ENCODE assay signal across 8 mouse cellular contexts in the genomic region with DNA sequence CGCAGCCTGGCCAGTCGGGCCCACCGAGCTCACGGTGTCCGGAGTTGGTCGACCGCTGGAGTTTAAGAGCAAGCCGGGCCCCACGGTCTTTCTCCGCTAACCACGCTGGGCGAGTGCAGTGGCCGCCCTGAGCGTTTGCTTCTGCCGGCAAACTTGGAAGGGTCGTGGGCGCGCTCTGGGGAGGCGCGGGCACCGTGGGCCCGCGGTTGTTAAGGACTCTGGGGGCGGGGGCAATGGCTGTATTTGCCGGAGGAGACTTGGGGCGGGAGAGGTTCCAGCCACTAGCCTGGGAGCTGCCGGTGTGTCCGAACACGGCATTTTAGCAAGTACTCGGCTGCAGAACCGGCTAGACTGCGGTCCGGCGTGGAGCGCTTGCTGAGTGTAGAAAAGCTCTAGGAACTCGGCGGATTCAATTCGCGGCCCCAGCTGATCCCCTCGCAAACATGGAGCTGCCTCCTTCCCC. TPM values are rescaled to one million over a fixed set of nuclear protein-coding genes. Genes with fewer than 3 reads are reported as not detected.
DNase-seq lines count a peak whose midpoint lies in the region; ATAC-seq and TF ChIP-seq lines count a peak whose summit lies in the region.

No protein-coding gene starts in this region.

- no peaks in the 10 kb centered on the region for H3K9me3 ChIP-seq in lung, embryonic 14.5 days (ENCODE audit: low read depth, low read length)
- H3K9me3 ChIP-seq in limb, embryonic 12.5 days = no peaks in the 10 kb centered on the region
- no peaks in the 10 kb centered on the region for H3K9me3 ChIP-seq in neural tube, embryonic 15.5 days (replicated peaks)

- under 1% methylated on average over 40 of the region's 40 CpGs for WGBS in lung, embryonic 14.5 days
- under 1% methylated on average over 40 of the region's 40 CpGs for WGBS in limb, embryonic 12.5 days
- under 1% methylated on average over 40 of the region's 40 CpGs for WGBS in neural tube, embryonic 15.5 days

- H3K36me3 ChIP-seq in lung, embryonic 14.5 days (ENCODE audit: insufficient read depth) = no peaks in the 10 kb centered on the region
- H3K36me3 ChIP-seq in limb, embryonic 12.5 days = no peaks in the 10 kb centered on the region
- no peaks in the 10 kb centered on the region for H3K36me3 ChIP-seq in neural tube, embryonic 15.5 days

- no peak for TF ChIP-seq CTCF in lung, embryonic 14.5 days (IDR thresholded peaks at IDR 0.05; ENCODE audit: low read depth)
- no peak for TF ChIP-seq CTCF in embryonic fibroblast, embryonic 13.5 days (IDR thresholded peaks at IDR 0.05; ENCODE audit: borderline replicate concordance, insufficient read depth, low read length)

- TF ChIP-seq POLR2A in embryonic fibroblast, embryonic 13.5 days (IDR thresholded peaks at IDR 0.05; ENCODE audit: low read depth, low read length) = no peak

- peak overlapping the region; percentile 74 for H3K9ac ChIP-seq in lung, embryonic 14.5 days
- H3K9ac ChIP-seq in limb, embryonic 12.5 days (replicated peaks) = peak overlapping the region; percentile 78
- H3K9ac ChIP-seq in neural tube, embryonic 15.5 days (replicated peaks) = peak overlapping the region; percentile 70

- DNase-seq in lung, embryonic 14.5 days = no peak
- no peak for DNase-seq in lung, postnatal 4 days
- no peak for DNase-seq in adrenal gland, postnatal 25 days
- DNase-seq in adrenal gland, adult 18-20 months (ENCODE audit: low spot score in 2 of 2) = no peak
- DNase-seq in layer of hippocampus, postnatal 36 days = no peak

- no peaks in the 10 kb centered on the region for H3K4me1 ChIP-seq in lung, embryonic 14.5 days (ENCODE audit: insufficient read depth)
- H3K4me1 ChIP-seq in embryonic fibroblast, embryonic 13.5 days (ENCODE audit: control insufficient read depth, insufficient read depth, low read length) = no peaks in the 10 kb centered on the region
- H3K4me1 ChIP-seq in limb, embryonic 12.5 days (replicated peaks) = peaks cover 30% of the 10 kb centered on the region
- H3K4me1 ChIP-seq in neural tube, embryonic 15.5 days = peaks cover 35% of the 10 kb centered on the region

- ATAC-seq in lung, embryonic 14.5 days (ENCODE audit: insufficient read depth) = no peak
- ATAC-seq in limb, embryonic 12.5 days (ENCODE audit: insufficient number of reproducible peaks, insufficient read depth, low FRiP score, low TSS enrichment, low read depth) = no peak
- ATAC-seq in neural tube, embryonic 15.5 days (ENCODE audit: low FRiP score) = no peak

- no peaks in the 10 kb centered on the region for H3K27me3 ChIP-seq in lung, embryonic 14.5 days (ENCODE audit: insufficient read depth, low read length)
- no peaks in the 10 kb centered on the region for H3K27me3 ChIP-seq in limb, embryonic 12.5 days
- H3K27me3 ChIP-seq in neural tube, embryonic 15.5 days (replicated peaks) = no peaks in the 10 kb centered on the region

- H3K4me2 ChIP-seq in lung, embryonic 14.5 days = peak overlapping the region; percentile 78
- H3K4me2 ChIP-seq in limb, embryonic 12.5 days = peak overlapping the region; percentile 90
- H3K4me2 ChIP-seq in neural tube, embryonic 15.5 days = peak overlapping the region; percentile 94

- peak overlapping the region; percentile 99 for H3K27ac ChIP-seq in lung, embryonic 14.5 days (ENCODE audit: low read depth)
- H3K27ac ChIP-seq in embryonic fibroblast, embryonic 13.5 days (ENCODE audit: insufficient read depth, low read length) = peak overlapping the region; percentile 89
- peak overlapping the region; percentile 99 for H3K27ac ChIP-seq in limb, embryonic 12.5 days
- peak overlapping the region; percentile 99 for H3K27ac ChIP-seq in neural tube, embryonic 15.5 days (replicated peaks)

- H3K4me3 ChIP-seq in lung, embryonic 14.5 days (ENCODE audit: low read depth, low read length) = peak overlapping the region; percentile 95
- H3K4me3 ChIP-seq in embryonic fibroblast, embryonic 13.5 days (ENCODE audit: insufficient read depth, low read length) = peak overlapping the region; percentile 91
- H3K4me3 ChIP-seq in limb, embryonic 12.5 days (replicated peaks) = peak overlapping the region; percentile 93
- peak overlapping the region; percentile 97 for H3K4me3 ChIP-seq in neural tube, embryonic 15.5 days (replicated peaks)

RNA-seq across cellular contexts. Expression of a gene that starts 0.7 kb away (rescaled TPM):
- 49.2 and 52.1 TPM in 2 replicates for polyA plus RNA-seq in lung, embryonic 14.5 days (2014; fragmentation: Nextera tagmentation; extraction: Ambion mirVana)
- polyA plus RNA-seq in embryonic fibroblast, embryonic 13.5 days (2011; ENCODE audit: insufficient read length, low read depth, missing spikeins) = 34.3 and 49.7 TPM in 2 replicates
- 42.1 and 54.4 TPM in 2 replicates for polyA plus RNA-seq in limb, embryonic 12.5 days (2016; fragmentation: Nextera tagmentation; extraction: Ambion mirVana)
- polyA plus RNA-seq in neural tube, embryonic 15.5 days (2015; fragmentation: Nextera tagmentation; extraction: Ambion mirVana) = 20.7 and 21.2 TPM in 2 replicates
- 59.6 and 73.2 TPM in 2 replicates for total RNA-seq in adrenal gland, postnatal 25 days (2021)
- 10 to 100 TPM; 32.5 to 39.2 TPM for total RNA-seq in adrenal gland, adult 18-20 months (2021)
- 10 to 100 TPM; 35.5 to 37.1 TPM for total RNA-seq in layer of hippocampus, postnatal 36 days (2021)

RNA-seq across cellular contexts. Expression of a gene that starts 57.9 kb away (rescaled TPM):
- 44.2 and 45.2 TPM in 2 replicates for polyA plus RNA-seq in lung, embryonic 14.5 days (2014; fragmentation: Nextera tagmentation; extraction: Ambion mirVana)
- 81.2 and 86.1 TPM in 2 replicates for polyA plus RNA-seq in embryonic fibroblast, embryonic 13.5 days (2011; ENCODE audit: insufficient read length, low read depth, missing spikeins)
- 70.7 and 70.8 TPM in 2 replicates for polyA plus RNA-seq in limb, embryonic 12.5 days (2016; fragmentation: Nextera tagmentation; extraction: Ambion mirVana)
- 87.0 and 99.7 TPM in 2 replicates for polyA plus RNA-seq in neural tube, embryonic 15.5 days (2015; fragmentation: Nextera tagmentation; extraction: Ambion mirVana)
- 140 and 170 TPM in 2 replicates for total RNA-seq in adrenal gland, postnatal 25 days (2021)
- total RNA-seq in adrenal gland, adult 18-20 months (2021) = 100 to 1,000 TPM; 108 to 151 TPM
- total RNA-seq in layer of hippocampus, postnatal 36 days (2021) = 100 to 1,000 TPM; 145 to 168 TPM
